8 mouse cellular contexts compared by ENCODE assay signal in genomic region chr9:8004370-8004991, GRCm38 (mm10). TPM values are rescaled to one million over a fixed set of nuclear protein-coding genes. Genes with fewer than 3 reads are reported as not detected.
A peak's percentile ranks its signal among the peaks of the same experiment; 100 is the strongest.
DNase-seq lines count a peak whose midpoint lies in the region; ATAC-seq and TF ChIP-seq lines count a peak whose summit lies in the region.

Yap1 (minus strand) TSS chr9:8004596.

- no peak for TF ChIP-seq CTCF in G1E (IDR thresholded peaks at IDR 0.05; ENCODE audit: low read depth, low read length)
- TF ChIP-seq CTCF in lung, postnatal 0 days (IDR thresholded peaks at IDR 0.05) = no peak

- DNase-seq in G1E (ENCODE audit: low spot score) = no peak
- DNase-seq in cerebellum, adult 9-11 months = peak; percentile 47
- peak; percentile 65 to 69 for DNase-seq in frontal cortex, postnatal 14 days (ENCODE audit: low spot score in 2 of 2)
- peak; percentile 92 for DNase-seq in hindbrain, embryonic 11.5 days (ENCODE audit: low spot score)
- DNase-seq in layer of hippocampus, postnatal 10 days (ENCODE audit: low spot score in 2 of 2) = peak; percentile 77 to 87
- peak; percentile 95 for DNase-seq in lung, postnatal 0 days (ENCODE audit: low spot score)
- DNase-seq in retina, embryonic 14.5 days (ENCODE audit: low spot score) = peak; percentile 88
- peak; percentile 85 to 87 for DNase-seq in urinary bladder, adult 18-20 months (ENCODE audit: low spot score in 2 of 2)

- peak within 1 kb of the TSS; percentile 88 for H3K9ac ChIP-seq in hindbrain, embryonic 11.5 days (ENCODE audit: low read depth, low read length)
- peak within 1 kb of the TSS; percentile 97 for H3K9ac ChIP-seq in lung, postnatal 0 days (replicated peaks; ENCODE audit: low read depth)

- no peak for TF ChIP-seq EP300 in lung, postnatal 0 days (IDR thresholded peaks at IDR 0.05)

- peak within 1 kb of the TSS; percentile 76 for H3K4me2 ChIP-seq in hindbrain, embryonic 11.5 days (replicated peaks; ENCODE audit: low read depth, low read length)
- peak within 1 kb of the TSS; percentile 73 for H3K4me2 ChIP-seq in lung, postnatal 0 days (replicated peaks; ENCODE audit: low read depth, low read length)

- H3K36me3 ChIP-seq in G1E (replicated peaks) = no peaks in the 10 kb centered on the region
- no peaks in the 10 kb centered on the region for H3K36me3 ChIP-seq in hindbrain, embryonic 11.5 days (ENCODE audit: control insufficient read depth, insufficient read depth, low read length)
- H3K36me3 ChIP-seq in lung, postnatal 0 days (ENCODE audit: insufficient read depth, low read length) = no peaks in the 10 kb centered on the region

- peak within 1 kb of the TSS; percentile 91 for H3K27ac ChIP-seq in hindbrain, embryonic 11.5 days (ENCODE audit: low read depth, low read length)
- peak within 1 kb of the TSS; percentile 98 for H3K27ac ChIP-seq in lung, postnatal 0 days (ENCODE audit: low read length)

- H3K9me3 ChIP-seq in G1E (replicated peaks) = peaks cover 8% of the 10 kb centered on the region
- H3K9me3 ChIP-seq in hindbrain, embryonic 11.5 days (ENCODE audit: control insufficient read depth, low read length) = no peaks in the 10 kb centered on the region
- H3K9me3 ChIP-seq in lung, postnatal 0 days (ENCODE audit: low read length) = no peaks in the 10 kb centered on the region

- H3K4me3 ChIP-seq in G1E (ENCODE audit: low read depth, low read length) = peak within 1 kb of the TSS; percentile 51; the same call in 1 of the 2 replicates
- H3K4me3 ChIP-seq in hindbrain, embryonic 11.5 days (ENCODE audit: low read depth, low read length) = peak within 1 kb of the TSS; percentile 81
- H3K4me3 ChIP-seq in lung, postnatal 0 days (ENCODE audit: low read depth, low read length) = peak within 1 kb of the TSS; percentile 98

- peaks cover 8% of the 10 kb centered on the region; the same call in 1 of the 2 replicates for H3K4me1 ChIP-seq in G1E (ENCODE audit: insufficient read depth, low read depth, low read length)
- no peaks in the 10 kb centered on the region for H3K4me1 ChIP-seq in hindbrain, embryonic 11.5 days (replicated peaks; ENCODE audit: control insufficient read depth, insufficient read depth, low read length)
- no peaks in the 10 kb centered on the region for H3K4me1 ChIP-seq in lung, postnatal 0 days (ENCODE audit: insufficient read depth, low read depth, low read length)

- WGBS in hindbrain, embryonic 11.5 days = under 1% methylated on average over 48 of the region's 79 CpGs
- 1% methylated on average over 55 of the region's 79 CpGs for WGBS in lung, postnatal 0 days

- no peak for ATAC-seq in G1E (ENCODE audit: extremely low read depth, insufficient number of reproducible peaks, low FRiP score, poor library complexity, severe bottlenecking)
- peak; percentile 82 for ATAC-seq in hindbrain, embryonic 11.5 days (ENCODE audit: low FRiP score)
- ATAC-seq in lung, postnatal 0 days = peak; percentile 91

- H3K27me3 ChIP-seq in G1E (ENCODE audit: insufficient read depth, low read length) = peaks cover 31% of the 10 kb centered on the region
- no peaks in the 10 kb centered on the region for H3K27me3 ChIP-seq in hindbrain, embryonic 11.5 days (ENCODE audit: control insufficient read depth, insufficient read depth, low read length)
- H3K27me3 ChIP-seq in lung, postnatal 0 days (replicated peaks; ENCODE audit: insufficient read depth, low read length) = no peaks in the 10 kb centered on the region

RNA-seq across cellular contexts. Expression of gene Yap1, which starts in this region (rescaled TPM):
- not detected in 2 replicates for total RNA-seq in G1E (2014; fragmentation: Nextera tagmentation)
- total RNA-seq in G1E (2017) = 0.41 and 0.60 TPM in 2 replicates
- 0.04 and 0.05 TPM in 2 replicates for polyA plus RNA-seq in G1E (2012)
- 26.2 and 28.5 TPM in 2 replicates for polyA plus RNA-seq in hindbrain, embryonic 11.5 days (2014; fragmentation: Nextera tagmentation; extraction: Ambion mirVana)
- total RNA-seq in layer of hippocampus, postnatal 10 days (2021) = 10 to 100 TPM; 14.8 to 16.3 TPM
- 17.0 and 19.0 TPM in 2 replicates for polyA plus RNA-seq in lung, postnatal 0 days (2015; fragmentation: Nextera tagmentation; extraction: Ambion mirVana)

Comparison
In these comparisons a context has a peak if more than half of its experiments do, and no peak if none do; other contexts are left out.
1. RNA of gene Yap1 (total RNA-seq): 14.8 to 16.3 TPM in layer of hippocampus, postnatal 10 days; 0.41 to 0.60 TPM in G1E; every median in the first group is over 4 times any median in the second.
2. RNA of gene Yap1 (polyA plus RNA-seq): 26.2 to 28.5 TPM in hindbrain, embryonic 11.5 days and 17.0 to 19.0 TPM in lung, postnatal 0 days; 0.04 to 0.05 TPM in G1E; every median in the first group is over 10 times any median in the second.
3. Peak in every context shown above with its lines, with median percentiles within 50 percentile points of each other: H3K4me3 ChIP-seq.